Mouse (Mus musculus): ENCODE measurements at regions not wholly inside any gene's neighbourhood (a gene's known extent, or its start where the extent isn't known, plus 50 kb on each side); places are given as distances from the start of the nearest gene placed in this dataset.

DNA sequence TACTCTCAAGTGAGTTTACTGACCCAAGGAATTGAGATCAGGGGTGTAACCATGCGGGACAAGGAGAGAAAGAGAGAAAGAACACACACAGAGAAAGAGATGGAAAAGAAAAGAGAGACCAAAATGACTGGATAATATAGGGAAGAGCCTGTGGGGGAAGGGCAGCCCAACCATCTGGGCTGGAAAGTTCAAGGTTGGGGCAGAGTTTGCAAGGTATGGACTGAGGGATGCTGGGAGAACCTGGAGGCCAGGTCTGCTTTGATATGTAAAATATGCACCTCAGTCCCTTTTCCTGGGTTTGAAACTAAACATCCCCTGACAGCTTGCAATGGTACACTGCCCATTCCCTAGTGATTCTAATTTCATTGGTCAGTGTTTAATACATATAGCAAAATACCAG, 431.2 kb upstream of the Atp10a start:
- no peaks in the 10 kb centered on the region for H3K79me2 ChIP-seq (replicated peaks; ENCODE audit: control insufficient read depth, extremely low read depth, insufficient read depth, poor library complexity, severe bottlenecking)
- dilution Hi-C loops (cut with MboI; ENCODE audit: extremely low pct_ligation_motif_present, extremely low pct_unique_long_range_greater_than_20kb, low sequenced_read_pairs) = no loop called here

DNA sequence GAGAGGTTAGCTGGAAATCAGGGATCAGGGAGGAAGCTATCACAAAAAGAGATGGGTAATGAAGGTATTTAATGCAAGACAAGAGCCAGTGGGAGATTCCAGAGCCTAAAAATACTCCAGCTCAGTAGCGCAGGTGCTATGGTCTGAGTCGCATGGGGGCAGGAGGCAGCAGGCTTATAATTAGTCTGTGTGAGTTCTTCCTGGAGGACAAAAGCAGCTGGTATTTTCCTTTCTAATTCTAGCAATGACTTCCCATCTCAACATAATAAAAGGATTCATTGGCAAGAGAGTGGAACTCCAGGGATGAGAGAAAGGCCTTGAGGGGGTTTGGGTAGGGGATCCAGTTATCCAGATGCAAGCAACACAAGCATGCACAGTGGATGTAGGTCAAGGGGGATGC, 430.3 kb upstream of the Atp10a start:
- H3K79me2 ChIP-seq (replicated peaks; ENCODE audit: control insufficient read depth, extremely low read depth, insufficient read depth, poor library complexity, severe bottlenecking) = no peaks in the 10 kb centered on the region
- no peak overlapping the region for H3K4me2 ChIP-seq (ENCODE audit: insufficient read depth, low read depth, poor library complexity, severe bottlenecking)
- dilution Hi-C loops (cut with MboI; ENCODE audit: extremely low pct_ligation_motif_present, extremely low pct_unique_long_range_greater_than_20kb, low sequenced_read_pairs) (no loop called here), in situ Hi-C loops (cut with MboI; ENCODE audit: low pct_ligation_motif_present, low pct_unique_long_range_greater_than_20kb, low sequenced_read_pairs) (no loop called here)
- peaks cover 37% of the 10 kb centered on the region for H3K9me3 ChIP-seq (replicated peaks; ENCODE audit: low read length)
- no peak overlapping the region for H3K27ac ChIP-seq (ENCODE audit: insufficient read depth, low read depth)
- H3K4me3 ChIP-seq (replicated peaks in 1 of 3; ENCODE audit: low read depth in 2 of 3, low read length in 2 of 3, poor library complexity in 1 of 3) = no peak overlapping the region
- H3K4me1 ChIP-seq (ENCODE audit: control insufficient read depth in 1 of 2, insufficient read depth in 2 of 2) = no peaks in the 10 kb centered on the region
- no peak for TF ChIP-seq SMC3 (IDR thresholded peaks at IDR 0.05; ENCODE audit: low read depth, low read length)
- no peak for TF ChIP-seq ZC3H11A (IDR thresholded peaks at IDR 0.05; ENCODE audit: low read depth, low read length)
- TF ChIP-seq KAT2A (IDR thresholded peaks at IDR 0.05; ENCODE audit: insufficient replicate concordance, low read length) = no peak
- TF ChIP-seq NELFE (IDR thresholded peaks at IDR 0.05; ENCODE audit: low read depth, low read length) = no peak
- TF ChIP-seq ELF1 (IDR thresholded peaks at IDR 0.05; ENCODE audit: low read depth, low read length) = no peak
- no peak for TF ChIP-seq E2F4 (IDR thresholded peaks at IDR 0.05; ENCODE audit: insufficient replicate concordance, low read depth, low read length)
- no peak for TF ChIP-seq EP300 (IDR thresholded peaks at IDR 0.05; ENCODE audit: low read length)
- TF ChIP-seq ETS1 (conservative IDR thresholded peaks at IDR 0.05; ENCODE audit: low read depth, low read length) = no peak
- no peak for TF ChIP-seq JUND (conservative IDR thresholded peaks at IDR 0.05; ENCODE audit: low read depth, low read length)
- TF ChIP-seq USF1 (IDR thresholded peaks at IDR 0.05; ENCODE audit: low read depth, low read length) = no peak
- no peak for TF ChIP-seq PAX5 (IDR thresholded peaks at IDR 0.05; ENCODE audit: low read length)
- no peak for TF ChIP-seq MAFK (IDR thresholded peaks at IDR 0.05; ENCODE audit: insufficient replicate concordance, low read length)
- no peak for TF ChIP-seq MAX (IDR thresholded peaks at IDR 0.05; ENCODE audit: low read length)
- no peak for TF ChIP-seq ZMIZ1 (IDR thresholded peaks at IDR 0.05; ENCODE audit: low read depth, low read length)
- no peak overlapping the region for H3K9ac ChIP-seq (ENCODE audit: insufficient read depth, low read depth)
- no peaks in the 10 kb centered on the region for H3K36me3 ChIP-seq (replicated peaks in 1 of 2; ENCODE audit: control insufficient read depth in 1 of 2, insufficient read depth in 1 of 2, low read length in 1 of 2)
- H3K27me3 ChIP-seq (replicated peaks) = no peaks in the 10 kb centered on the region
- DNase-seq (ENCODE audit: extremely low read depth) = no peak

More for the DNA sequence above, 431.2 kb upstream of the Atp10a start:
- DNase-seq (ENCODE audit: extremely low read depth) = no peak
- in situ Hi-C loops (cut with MboI; ENCODE audit: low pct_ligation_motif_present, low pct_unique_long_range_greater_than_20kb, low sequenced_read_pairs) = no loop called here
- Histone ChIP-seq H3K27ac (ENCODE audit: insufficient read depth, low read depth) (no peak overlapping the region), H3K27me3 (replicated peaks) (no peaks in the 10 kb centered on the region), H3K4me3 (replicated peaks in 1 of 3; ENCODE audit: low read depth in 2 of 3, low read length in 2 of 3, poor library complexity in 1 of 3) (no peak overlapping the region), H3K4me1 (ENCODE audit: control insufficient read depth in 1 of 2, insufficient read depth in 2 of 2) (no peaks in the 10 kb centered on the region), H3K9ac (ENCODE audit: insufficient read depth, low read depth) (no peak overlapping the region), H3K36me3 (replicated peaks in 1 of 2; ENCODE audit: control insufficient read depth in 1 of 2, insufficient read depth in 1 of 2, low read length in 1 of 2) (no peaks in the 10 kb centered on the region), H3K9me3 (replicated peaks; ENCODE audit: low read length) (peaks cover 33% of the 10 kb centered on the region), H3K4me2 (ENCODE audit: insufficient read depth, low read depth, poor library complexity, severe bottlenecking) (no peak overlapping the region)
- TF ChIP-seq NRF1 (IDR thresholded peaks at IDR 0.05; ENCODE audit: low read depth, low read length) (no peak), JUND (conservative IDR thresholded peaks at IDR 0.05; ENCODE audit: low read depth, low read length) (no peak), BHLHE40 (IDR thresholded peaks at IDR 0.05; ENCODE audit: low read depth, low read length) (no peak), E2F4 (IDR thresholded peaks at IDR 0.05; ENCODE audit: insufficient replicate concordance, low read depth, low read length) (no peak), RCOR1 (conservative IDR thresholded peaks at IDR 0.05; ENCODE audit: low read depth, low read length) (no peak), ZNF384 (IDR thresholded peaks at IDR 0.05; ENCODE audit: low read depth, low read length) (no peak), SIN3A (IDR thresholded peaks at IDR 0.05; ENCODE audit: low read length) (no peak), CHD1 (IDR thresholded peaks at IDR 0.05; ENCODE audit: low read depth, low read length) (no peak), KAT2A (IDR thresholded peaks at IDR 0.05; ENCODE audit: insufficient replicate concordance, low read length) (no peak)
